Mouse (Mus musculus) stomach, postnatal 0 days (tissue): Measurements from ENCODE around the gene C1qtnf4. TPM values are rescaled to one million over a fixed set of nuclear protein-coding genes. Genes with fewer than 3 reads are reported as not detected.
A peak's percentile ranks its signal among the peaks of the same experiment; 100 is the strongest.

Experiments used
- ATAC-seq: fragments of 200-750 bp; cut with Nextera tagmentation; 2 replicates; pipeline ENCODE4 v1.8.0; 2017; ENCODE audit not compliant: low FRiP score, low TSS enrichment
- DNase-seq: peaks from one replicate; pipeline ENCODE4 v3.0.0-alpha.2; 2016; ENCODE audit warnings: low spot score
- H3K27ac ChIP-seq: fragments of 300-500 bp; sonication (generic); replicated peaks from 2 replicates; pipeline ENCODE4 v1.5.1; 2014; ENCODE audit warnings: mild to moderate bottlenecking, control low read depth
- H3K27me3 ChIP-seq: fragments of 300-500 bp; sonication (generic); 2 replicates; pipeline ENCODE4 v1.6.1; 2014; ENCODE audit warnings: low read length; ENCODE audit not compliant: control insufficient read depth, insufficient read depth
- H3K36me3 ChIP-seq: fragments of 300-500 bp; sonication (generic); 2 replicates; pipeline ENCODE4 v1.6.1; 2014; ENCODE audit warnings: low read length, mixed read lengths; ENCODE audit not compliant: control insufficient read depth, insufficient read depth
- H3K4me1 ChIP-seq: fragments of 300-500 bp; sonication (generic); replicated peaks from 2 replicates; pipeline ENCODE4 v1.6.1; 2014; ENCODE audit warnings: antibody characterized with exemption; ENCODE audit not compliant: control insufficient read depth, insufficient read depth
- H3K4me2 ChIP-seq: fragments of 300-500 bp; sonication (generic); replicated peaks from 2 replicates; pipeline ENCODE4 v1.6.1; 2014; ENCODE audit warnings: low read depth, mild to moderate bottlenecking, control low read depth, moderate library complexity
- H3K4me3 ChIP-seq: fragments of 300-500 bp; sonication (generic); 2 replicates; pipeline ENCODE4 v1.5.1; 2014; ENCODE audit warnings: low read depth, low read length, control low read depth
- H3K9ac ChIP-seq: fragments of 300-500 bp; sonication (generic); 2 replicates; pipeline ENCODE4 v1.6.1; 2014; ENCODE audit warnings: mild to moderate bottlenecking, low read length, control low read depth, mixed read lengths
- H3K9me3 ChIP-seq: fragments of 300-500 bp; sonication (generic); 2 replicates; pipeline ENCODE4 v1.6.1; 2016; ENCODE audit warnings: low read length; ENCODE audit not compliant: control insufficient read depth
- CTCF ChIP-seq: IDR thresholded peaks from 2 replicates; pipeline ENCODE4 v1.5.1; 2016; ENCODE audit warnings: antibody characterized with exemption, low read depth, mild to moderate bottlenecking, moderate library complexity
- EP300 ChIP-seq: optimal IDR thresholded peaks from 2 replicates; pipeline ENCODE3; 2016; ENCODE audit warnings: antibody characterized with exemption
- WGBS: fragments of 180-500 bp; shearing (Covaris S2); extraction: QIAGEN DNeasy Blood & Tissue Kit; methylation state at CpG from one replicate; pipeline ENCODE4 v1.1.7; 2014; 5-methylcytosine and 5-hydroxymethylcytosine counted together
- polyA plus RNA-seq: library from polyadenylated mRNA; unstranded; fragments of >200 nt; fragmentation: Nextera tagmentation; extraction: Ambion mirVana; gene quantifications from 2 replicates; pipeline ENCODE4 v1.2.1, GENCODE M21; 2015

Gene C1qtnf4
- polyA plus RNA-seq, 1 experiment from 2014 or later: 19.4 TPM

DNA sequence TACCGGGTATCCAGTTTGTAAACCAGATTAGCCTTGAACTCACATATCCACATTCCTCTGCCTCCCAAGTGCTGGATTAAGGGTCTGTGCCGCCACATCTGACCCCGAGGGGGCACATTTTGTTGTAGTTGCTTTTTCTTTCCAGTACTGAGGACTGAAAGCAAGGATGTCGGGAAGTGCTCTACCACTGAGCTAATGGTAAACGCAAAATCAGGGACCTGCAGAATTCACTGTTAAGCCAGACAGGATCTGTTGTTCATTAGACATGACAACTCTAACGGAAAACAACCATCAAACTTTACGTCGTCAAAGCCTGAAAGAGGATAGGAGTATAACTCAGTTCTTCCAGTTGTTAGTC, 39.1 kb upstream of the C1qtnf4 start:
- Histone ChIP-seq H3K27ac (peak overlapping the region; percentile 70), H3K36me3 (peaks cover 13% of the 10 kb centered on the region), H3K27me3 (no peaks in the 10 kb centered on the region), H3K4me2 (peak overlapping the region; percentile 61), H3K4me1 (0 out of 2 replicates have a peak, but pooled peaks cover 4% of the 10 kb centered on the region), H3K9ac (peak overlapping the region; percentile 51; the same call in 1 of the 2 replicates), H3K9me3 (no peaks in the 10 kb centered on the region), H3K4me3 (peak overlapping the region; percentile 96)
- under 1% methylated on average over 8 of the region's 8 CpGs for WGBS
- ATAC-seq (peak; percentile 47), DNase-seq (no peak)
- TF ChIP-seq EP300 (no peak), CTCF (peak; percentile 25; the same call in 1 of the 2 replicates)

DNA sequence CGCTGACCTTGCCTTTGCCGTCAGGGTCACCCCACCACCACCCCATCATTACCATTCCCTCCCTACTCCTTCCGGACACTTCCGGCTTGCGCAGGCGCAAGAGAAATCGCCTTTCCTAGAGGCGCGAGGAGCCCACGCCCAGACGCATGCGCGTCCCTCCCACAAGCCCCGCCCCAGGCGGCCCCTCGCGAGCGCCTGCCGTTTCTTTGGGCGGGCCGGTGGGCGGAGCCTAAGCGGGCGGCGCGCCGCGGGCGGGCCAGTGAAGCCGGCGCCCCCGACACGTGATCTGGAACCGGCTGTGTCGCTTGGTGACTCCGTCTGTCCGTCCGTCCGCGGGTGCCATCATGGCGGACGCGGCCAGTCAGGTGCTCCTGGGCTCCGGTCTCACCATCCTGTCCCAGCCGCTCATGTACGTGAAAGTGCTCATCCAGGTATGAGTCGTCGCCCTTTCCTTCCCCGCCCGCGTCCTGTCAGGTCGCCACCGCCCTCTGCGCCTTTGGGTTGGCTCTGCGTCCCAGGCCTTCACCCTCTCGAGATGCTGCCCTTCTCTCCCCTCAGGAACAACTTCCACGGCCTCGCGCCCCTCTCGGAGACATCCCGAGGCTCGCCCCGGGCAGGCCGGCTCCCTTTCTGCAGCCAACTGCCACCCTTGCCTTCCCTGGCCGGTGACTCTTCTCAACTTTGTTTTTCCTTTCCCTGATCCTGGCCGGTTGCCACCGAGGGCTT, 38.5 kb upstream of the C1qtnf4 start, which contains the start of gene Mtch2:
Mtch2 (plus strand) TSS at position 201 of the 726 bp plus-strand sequence.
- WGBS: under 1% methylated on average over 64 of the region's 67 CpGs
- ATAC-seq (peak; percentile 98), DNase-seq (peak; percentile 99)
- H3K4me1 ChIP-seq: 0 out of 2 replicates have a peak, but pooled peaks cover 4% of the 10 kb centered on the region
- no peaks in the 10 kb centered on the region for H3K9me3 ChIP-seq
- peak within 1 kb of the TSS; percentile 61 for H3K4me2 ChIP-seq
- TF ChIP-seq CTCF (no peak), EP300 (no peak)
- H3K9ac ChIP-seq: peak within 1 kb of the TSS; percentile 95
- H3K36me3 ChIP-seq: peaks cover 15% of the 10 kb centered on the region
- peak within 1 kb of the TSS; percentile 96 for H3K4me3 ChIP-seq
- peak within 1 kb of the TSS; percentile 94 for H3K27ac ChIP-seq
- H3K27me3 ChIP-seq: no peaks in the 10 kb centered on the region

DNA sequence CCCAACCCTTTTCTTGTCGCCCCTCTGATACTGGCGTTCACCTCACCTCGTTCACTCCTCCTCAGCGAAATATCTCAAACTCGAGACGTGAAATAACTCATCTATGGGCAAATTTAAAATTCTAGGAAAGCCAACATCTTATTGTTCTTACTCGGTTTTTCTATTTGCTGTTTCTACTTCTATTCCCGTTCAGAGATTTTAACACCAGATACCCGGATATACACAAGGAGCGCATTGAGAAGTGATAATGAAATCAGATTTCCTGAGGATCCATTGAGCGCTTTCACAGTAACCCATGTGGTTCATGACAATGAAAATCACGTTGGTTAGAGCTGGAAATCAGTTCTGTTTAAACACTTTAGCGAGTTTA, 38.0 kb upstream of the C1qtnf4 start:
- Histone ChIP-seq H3K9ac (peak overlapping the region; percentile 95), H3K4me3 (peak overlapping the region; percentile 96), H3K4me1 (0 out of 2 replicates have a peak, but pooled peaks cover 4% of the 10 kb centered on the region), H3K36me3 (peaks cover 15% of the 10 kb centered on the region), H3K27me3 (no peaks in the 10 kb centered on the region), H3K27ac (peak overlapping the region; percentile 94), H3K9me3 (no peaks in the 10 kb centered on the region), H3K4me2 (peak overlapping the region; percentile 61)
- ATAC-seq (no peak), DNase-seq (no peak)
- WGBS: under 1% methylated on average over 13 of the region's 13 CpGs
- TF ChIP-seq EP300 (no peak), CTCF (no peak)

DNA sequence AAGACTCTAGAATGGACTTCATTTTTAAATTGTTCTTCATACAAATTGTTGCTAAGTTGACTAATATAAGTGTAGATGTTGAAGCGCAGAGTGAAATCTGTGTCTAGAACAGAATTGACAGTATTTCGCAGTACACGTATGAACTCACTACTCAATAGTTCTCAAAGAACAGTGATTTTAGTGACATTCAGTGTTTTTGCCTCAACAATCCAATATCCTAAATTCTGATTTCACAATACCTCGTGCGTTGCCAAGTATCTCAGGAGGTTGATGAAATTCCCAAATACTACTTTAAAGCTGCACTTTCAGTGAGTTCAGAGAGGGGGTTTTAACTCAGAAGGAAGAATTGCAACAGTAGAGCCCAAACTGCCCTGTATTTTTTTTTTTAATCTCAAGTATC, 37.3 kb upstream of the C1qtnf4 start:
- Histone ChIP-seq H3K9ac (0 out of 2 replicates have a peak overlapping the region, but pooled peaks have one; percentile 95), H3K27me3 (no peaks in the 10 kb centered on the region), H3K9me3 (no peaks in the 10 kb centered on the region), H3K4me1 (0 out of 2 replicates have a peak, but pooled peaks cover 4% of the 10 kb centered on the region), H3K4me2 (peak overlapping the region; percentile 61), H3K4me3 (peak overlapping the region; percentile 96; the same call in 1 of the 2 replicates), H3K27ac (no peak overlapping the region), H3K36me3 (peaks cover 15% of the 10 kb centered on the region)
- DNase-seq (no peak), ATAC-seq (no peak)
- TF ChIP-seq EP300 (no peak), CTCF (no peak)
- WGBS: 81% methylated on average over 5 of the region's 5 CpGs

DNA sequence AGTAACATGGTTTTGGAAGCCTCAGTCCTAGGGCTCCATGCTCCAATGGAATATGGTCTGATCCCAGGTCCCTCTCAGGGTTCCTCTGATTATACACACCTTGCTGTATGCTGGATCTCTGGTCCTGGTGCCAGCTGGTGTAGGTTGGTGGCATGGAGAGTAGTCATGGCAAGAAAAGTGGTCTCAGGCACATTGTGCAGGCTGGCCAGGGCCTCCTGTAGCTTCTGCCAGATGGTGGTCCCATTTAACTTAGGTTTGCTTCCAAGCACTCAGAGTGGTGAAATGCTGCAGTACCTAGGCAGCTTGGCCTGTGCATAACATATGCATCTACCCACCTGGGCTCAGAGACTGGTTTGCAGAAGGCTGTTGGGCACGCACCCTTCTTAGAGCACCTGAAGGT, 35.3 kb upstream of the C1qtnf4 start:
- H3K27ac ChIP-seq: no peak overlapping the region
- H3K4me1 ChIP-seq: 0 out of 2 replicates have a peak, but pooled peaks cover 4% of the 10 kb centered on the region
- H3K4me3 ChIP-seq: no peak overlapping the region
- no peaks in the 10 kb centered on the region for H3K9me3 ChIP-seq
- peaks cover 17% of the 10 kb centered on the region for H3K36me3 ChIP-seq
- H3K27me3 ChIP-seq: no peaks in the 10 kb centered on the region
- 97% methylated on average over 1 of the region's 1 CpGs for WGBS
- ATAC-seq: no peak
- no peak for DNase-seq
- H3K9ac ChIP-seq: no peak overlapping the region
- H3K4me2 ChIP-seq: no peak overlapping the region
- no peak for TF ChIP-seq EP300

DNA sequence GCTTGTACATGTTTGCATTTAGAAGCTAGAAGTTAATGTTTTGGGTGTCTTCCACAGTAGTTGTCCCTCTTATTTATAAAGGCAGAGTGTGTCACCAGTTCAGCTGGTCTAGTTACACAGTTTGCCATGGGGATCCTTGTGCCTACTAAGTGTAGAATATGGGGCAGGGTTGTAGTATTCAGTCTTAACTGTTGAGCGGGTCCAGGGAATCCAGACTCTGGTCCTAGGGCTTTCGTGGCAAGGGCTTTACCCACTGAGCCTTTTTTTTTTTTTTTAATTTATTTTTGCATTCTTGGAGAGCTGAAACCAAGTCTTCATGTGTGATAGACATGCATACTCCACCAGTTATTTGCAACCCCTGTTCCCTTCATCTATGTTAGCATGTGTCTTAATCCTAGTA, 24.2 kb upstream of the C1qtnf4 start:
- H3K4me1 ChIP-seq: no peaks in the 10 kb centered on the region
- H3K9ac ChIP-seq: no peak overlapping the region
- ATAC-seq (no peak), DNase-seq (no peak)
- no peak overlapping the region for H3K4me3 ChIP-seq
- no peak for TF ChIP-seq EP300
- no peak for TF ChIP-seq CTCF
- H3K4me2 ChIP-seq: no peak overlapping the region
- peaks cover 24% of the 10 kb centered on the region for H3K36me3 ChIP-seq
- H3K27me3 ChIP-seq: no peaks in the 10 kb centered on the region
- 86% methylated on average over 2 of the region's 2 CpGs for WGBS
- no peak overlapping the region for H3K27ac ChIP-seq
- no peaks in the 10 kb centered on the region for H3K9me3 ChIP-seq
